Mouse (Mus musculus): Measurements from ENCODE around the gene Grm8. TPM values are rescaled to one million over a fixed set of nuclear protein-coding genes. Genes with fewer than 3 reads are reported as not detected.

Gene Grm8
- polyA plus RNA-seq, 1 experiment: 0.04 TPM

- no peaks in the 10 kb centered on the region for H3K27me3 ChIP-seq (ENCODE audit: control insufficient read depth, insufficient read depth, low read length)
- 93% methylated on average over 3 of the region's 3 CpGs for WGBS
- H3K4me3 ChIP-seq (ENCODE audit: extremely low read depth, insufficient read depth, insufficient read length): no peak overlapping the region
- no peak overlapping the region for H3K27ac ChIP-seq (ENCODE audit: insufficient read depth, low read length)
- H3K36me3 ChIP-seq (ENCODE audit: control insufficient read depth, insufficient read depth, low read length): no peaks in the 10 kb centered on the region
- no peak for DNase-seq (ENCODE audit: low read depth in 1 of 2, low spot score in 2 of 2)
- TF ChIP-seq CTCF (IDR thresholded peaks at IDR 0.05; ENCODE audit: extremely low read depth, insufficient read depth, insufficient read length, insufficient replicate concordance): no peak
- no peak for TF ChIP-seq POLR2A (IDR thresholded peaks at IDR 0.05; ENCODE audit: low read depth, low read length)
- no peaks in the 10 kb centered on the region for H3K4me1 ChIP-seq (ENCODE audit: control insufficient read depth, insufficient read depth, insufficient read length)
These were observed 345.4 kb downstream of the Grm8 start for GRCm38 (mm10) chr6:27789566-27789965.

DNA sequence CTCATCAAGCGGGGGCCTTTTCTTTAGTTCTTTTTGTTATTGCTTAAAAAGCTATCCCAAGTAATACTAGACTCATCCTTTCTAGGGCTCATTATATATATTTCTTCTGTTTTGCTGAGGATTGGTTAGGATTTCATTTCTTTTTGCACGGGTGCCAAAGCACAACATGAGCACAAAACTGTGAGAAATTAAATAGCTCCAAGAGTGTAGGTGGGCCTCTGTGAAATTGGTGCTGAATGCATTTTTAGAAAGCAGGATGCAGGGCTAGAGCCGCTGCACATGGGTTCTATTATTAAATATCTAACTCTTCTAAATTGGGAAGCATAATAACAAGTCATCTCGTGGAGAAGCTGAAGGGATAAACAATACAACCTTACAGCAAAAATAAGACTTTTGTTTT lies 345.8 kb downstream of the Grm8 start:
- Histone ChIP-seq H3K4me3 (ENCODE audit: extremely low read depth, insufficient read depth, insufficient read length) (no peak overlapping the region), H3K4me1 (ENCODE audit: control insufficient read depth, insufficient read depth, insufficient read length) (no peaks in the 10 kb centered on the region), H3K27ac (ENCODE audit: insufficient read depth, low read length) (no peak overlapping the region), H3K27me3 (ENCODE audit: control insufficient read depth, insufficient read depth, low read length) (no peaks in the 10 kb centered on the region), H3K36me3 (ENCODE audit: control insufficient read depth, insufficient read depth, low read length) (no peaks in the 10 kb centered on the region)
- TF ChIP-seq POLR2A (IDR thresholded peaks at IDR 0.05; ENCODE audit: low read depth, low read length): no peak
- TF ChIP-seq CTCF (IDR thresholded peaks at IDR 0.05; ENCODE audit: extremely low read depth, insufficient read depth, insufficient read length, insufficient replicate concordance): no peak
- DNase-seq (ENCODE audit: low read depth in 1 of 2, low spot score in 2 of 2): no peak
- WGBS: 82% methylated on average over 4 of the region's 4 CpGs

DNA sequence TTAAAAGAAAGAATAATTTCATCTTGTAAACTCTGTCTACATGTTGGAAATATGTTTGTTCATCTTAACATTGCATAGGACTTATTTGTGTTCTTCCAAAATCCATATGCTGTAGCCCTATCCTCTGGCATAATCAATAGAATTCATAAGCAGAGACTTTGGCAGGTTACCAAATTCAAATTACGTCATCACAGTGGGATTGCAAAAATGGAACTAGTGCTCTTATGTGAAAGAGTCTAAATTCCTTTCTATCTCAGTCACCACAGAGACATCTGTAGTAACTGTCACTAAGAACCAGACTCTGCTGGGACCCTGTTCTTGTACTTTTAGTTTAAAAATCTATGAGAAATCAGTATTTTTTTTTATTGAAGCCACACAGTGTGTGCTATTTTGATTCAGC lies 352.7 kb downstream of the Grm8 start:
- no peak for TF ChIP-seq POLR2A (IDR thresholded peaks at IDR 0.05; ENCODE audit: low read depth, low read length)
- TF ChIP-seq CTCF (IDR thresholded peaks at IDR 0.05; ENCODE audit: extremely low read depth, insufficient read depth, insufficient read length, insufficient replicate concordance): no peak
- Histone ChIP-seq H3K27ac (ENCODE audit: insufficient read depth, low read length) (no peak overlapping the region), H3K4me1 (ENCODE audit: control insufficient read depth, insufficient read depth, insufficient read length) (no peaks in the 10 kb centered on the region), H3K27me3 (ENCODE audit: control insufficient read depth, insufficient read depth, low read length) (no peaks in the 10 kb centered on the region), H3K4me3 (ENCODE audit: extremely low read depth, insufficient read depth, insufficient read length) (no peak overlapping the region), H3K36me3 (ENCODE audit: control insufficient read depth, insufficient read depth, low read length) (no peaks in the 10 kb centered on the region)
- DNase-seq (ENCODE audit: low read depth in 1 of 2, low spot score in 2 of 2): no peak
- WGBS: 79% methylated on average over 1 of the region's 1 CpGs

DNA sequence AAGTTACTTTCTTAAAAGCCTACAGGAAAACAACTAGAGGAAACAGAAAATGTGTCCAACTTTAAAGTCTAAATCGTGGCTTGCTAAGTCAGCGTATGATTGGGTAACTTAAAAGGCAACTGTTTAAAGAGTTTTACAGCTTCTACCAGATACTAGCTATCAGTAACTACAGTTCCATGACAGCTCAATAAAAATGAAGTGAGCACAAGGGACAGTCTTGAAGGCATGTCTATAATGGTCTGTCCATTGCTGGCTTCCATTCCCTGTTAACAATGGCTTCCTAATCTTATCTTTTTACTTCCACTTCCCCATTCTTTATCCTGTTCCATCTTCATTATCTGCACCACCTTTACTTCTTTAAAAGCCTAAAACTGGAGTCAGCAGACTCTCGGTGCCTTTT lies 353.6 kb downstream of the Grm8 start:
- H3K4me3 ChIP-seq (ENCODE audit: extremely low read depth, insufficient read depth, insufficient read length): no peak overlapping the region
- TF ChIP-seq CTCF (IDR thresholded peaks at IDR 0.05; ENCODE audit: extremely low read depth, insufficient read depth, insufficient read length, insufficient replicate concordance) (no peak), POLR2A (IDR thresholded peaks at IDR 0.05; ENCODE audit: low read depth, low read length) (no peak)
- H3K27me3 ChIP-seq (ENCODE audit: control insufficient read depth, insufficient read depth, low read length): no peaks in the 10 kb centered on the region
- WGBS: 77% methylated on average over 3 of the region's 3 CpGs
- no peak overlapping the region for H3K27ac ChIP-seq (ENCODE audit: insufficient read depth, low read length)
- DNase-seq (ENCODE audit: low read depth in 1 of 2, low spot score in 2 of 2): no peak
- H3K4me1 ChIP-seq (ENCODE audit: control insufficient read depth, insufficient read depth, insufficient read length): no peaks in the 10 kb centered on the region
- no peaks in the 10 kb centered on the region for H3K36me3 ChIP-seq (ENCODE audit: control insufficient read depth, insufficient read depth, low read length)

DNA sequence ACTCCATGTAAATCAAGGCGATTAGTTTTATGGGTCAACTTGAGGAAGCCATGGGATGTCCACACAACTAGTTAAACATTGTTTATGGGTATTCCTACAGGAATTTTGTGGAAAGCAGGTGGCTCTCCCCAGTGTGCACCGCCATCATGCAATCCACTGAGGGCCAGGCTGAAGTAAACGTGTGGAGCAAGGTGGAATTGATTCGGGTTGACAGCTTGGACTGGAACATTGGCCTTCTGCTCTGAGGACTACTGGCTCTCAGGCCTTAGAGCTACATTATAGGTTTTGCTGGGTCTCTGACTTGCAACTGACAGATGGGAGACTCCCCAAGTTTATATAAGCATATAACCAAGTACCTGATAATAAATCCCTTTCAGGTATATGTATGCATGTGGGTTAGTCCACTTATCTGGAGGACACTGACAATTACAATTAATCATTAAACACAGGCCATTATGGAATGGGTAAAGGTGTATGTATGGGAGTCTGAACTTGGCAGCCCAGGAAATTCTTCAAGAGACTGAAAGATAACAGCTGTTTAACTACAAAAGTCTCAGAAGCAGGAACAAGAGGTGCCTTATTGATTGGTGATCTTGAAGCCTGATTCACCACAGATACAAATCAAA lies 359.2 kb downstream of the Grm8 start:
- DNase-seq (ENCODE audit: low read depth in 1 of 2, low spot score in 2 of 2): no peak
- Histone ChIP-seq H3K4me3 (ENCODE audit: extremely low read depth, insufficient read depth, insufficient read length) (no peak overlapping the region), H3K27ac (ENCODE audit: insufficient read depth, low read length) (no peak overlapping the region), H3K27me3 (ENCODE audit: control insufficient read depth, insufficient read depth, low read length) (no peaks in the 10 kb centered on the region), H3K36me3 (ENCODE audit: control insufficient read depth, insufficient read depth, low read length) (no peaks in the 10 kb centered on the region), H3K4me1 (ENCODE audit: control insufficient read depth, insufficient read depth, insufficient read length) (no peaks in the 10 kb centered on the region)
- WGBS: 87% methylated on average over 4 of the region's 4 CpGs
- TF ChIP-seq POLR2A (IDR thresholded peaks at IDR 0.05; ENCODE audit: low read depth, low read length): no peak
- TF ChIP-seq CTCF (IDR thresholded peaks at IDR 0.05; ENCODE audit: extremely low read depth, insufficient read depth, insufficient read length, insufficient replicate concordance): no peak

DNA sequence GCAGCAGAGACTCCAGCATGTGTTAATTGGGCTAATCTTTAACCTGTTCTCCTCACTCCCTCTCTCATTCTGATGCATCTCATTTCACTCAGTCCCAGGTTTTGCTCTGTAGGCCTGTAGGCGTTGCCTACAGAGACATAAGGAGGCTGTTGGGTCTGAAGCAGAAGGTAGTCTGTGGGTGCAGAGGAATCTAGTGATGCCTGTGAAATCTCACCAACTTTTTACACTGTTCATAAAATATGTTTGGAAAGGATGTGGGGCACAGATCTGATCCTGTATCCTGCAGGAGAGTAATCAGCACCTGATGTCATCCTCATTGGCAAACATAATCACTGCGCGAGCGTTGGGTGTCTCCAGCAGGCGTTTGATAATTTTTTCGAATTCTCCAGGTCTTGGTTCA lies 372.9 kb downstream of the Grm8 start:
- no peaks in the 10 kb centered on the region for H3K36me3 ChIP-seq (ENCODE audit: control insufficient read depth, insufficient read depth, low read length)
- H3K27me3 ChIP-seq (ENCODE audit: control insufficient read depth, insufficient read depth, low read length): no peaks in the 10 kb centered on the region
- H3K27ac ChIP-seq (ENCODE audit: insufficient read depth, low read length): no peak overlapping the region
- no peak overlapping the region for H3K4me3 ChIP-seq (ENCODE audit: extremely low read depth, insufficient read depth, insufficient read length)
- DNase-seq (ENCODE audit: low read depth in 1 of 2, low spot score in 2 of 2): no peak
- TF ChIP-seq POLR2A (IDR thresholded peaks at IDR 0.05; ENCODE audit: low read depth, low read length) (no peak), CTCF (IDR thresholded peaks at IDR 0.05; ENCODE audit: extremely low read depth, insufficient read depth, insufficient read length, insufficient replicate concordance) (no peak)
- 87% methylated on average over 6 of the region's 6 CpGs for WGBS
- H3K4me1 ChIP-seq (ENCODE audit: control insufficient read depth, insufficient read depth, insufficient read length): no peaks in the 10 kb centered on the region

GRCm38 (mm10) chr6:27753290-27753829 lies 381.6 kb downstream of the Grm8 start:
- TF ChIP-seq POLR2A (IDR thresholded peaks at IDR 0.05; ENCODE audit: low read depth, low read length): no peak
- no peak for TF ChIP-seq CTCF (IDR thresholded peaks at IDR 0.05; ENCODE audit: extremely low read depth, insufficient read depth, insufficient read length, insufficient replicate concordance)
- Histone ChIP-seq H3K4me3 (ENCODE audit: extremely low read depth, insufficient read depth, insufficient read length) (no peak overlapping the region), H3K36me3 (ENCODE audit: control insufficient read depth, insufficient read depth, low read length) (no peaks in the 10 kb centered on the region), H3K27ac (ENCODE audit: insufficient read depth, low read length) (no peak overlapping the region), H3K4me1 (ENCODE audit: control insufficient read depth, insufficient read depth, insufficient read length) (no peaks in the 10 kb centered on the region), H3K27me3 (ENCODE audit: control insufficient read depth, insufficient read depth, low read length) (no peaks in the 10 kb centered on the region)
- 92% methylated on average over 2 of the region's 2 CpGs for WGBS
- DNase-seq (ENCODE audit: low read depth in 1 of 2, low spot score in 2 of 2): no peak

Measured in spleen, adult 2 months (tissue).